Mouse (Mus musculus) small intestine, adult 2 months (tissue): ENCODE measurements at regions not wholly inside any gene's neighbourhood (a gene's known extent, or its start where the extent isn't known, plus 50 kb on each side); places are given as distances from the start of the nearest gene placed in this dataset.

Experiments used
- CTCF ChIP-seq: fragments of 200-500 bp; IDR thresholded peaks from 2 replicates; pipeline ENCODE4 v1.5.1; 2012; ENCODE audit warnings: low read depth, mild to moderate bottlenecking, control low read depth, inconsistent platforms, low read length, moderate library complexity, mixed read lengths; ENCODE audit not compliant: insufficient replicate concordance, insufficient read length; ENCODE audit errors: extremely low read depth
- POLR2A ChIP-seq: fragments of 200-500 bp; IDR thresholded peaks from 2 replicates; pipeline ENCODE4 v1.6.1; 2012; ENCODE audit warnings: low read depth, mild to moderate bottlenecking, control low read depth, inconsistent platforms, low read length, moderate library complexity

GRCm38 (mm10) chr12:9091951-9092350 is 62.2 kb downstream of the Ttc32 start:
- TF ChIP-seq POLR2A (no peak), CTCF (no peak)
